Mouse (Mus musculus) cerebellum, postnatal 36 days (tissue): ENCODE data around the gene Smco1.

Source experiments
- DNase-seq, 2 experiments: peaks; one replicate each; pipeline ENCODE4 v3.0.0; 2021 to 2022; ENCODE audit warnings: mixed read lengths in 2 of 2

The Smco1 gene

GRCm38 (mm10) chr16:32312386-32312785 lies 41.1 kb downstream of the Smco1 start:
- no peak for DNase-seq

DNA sequence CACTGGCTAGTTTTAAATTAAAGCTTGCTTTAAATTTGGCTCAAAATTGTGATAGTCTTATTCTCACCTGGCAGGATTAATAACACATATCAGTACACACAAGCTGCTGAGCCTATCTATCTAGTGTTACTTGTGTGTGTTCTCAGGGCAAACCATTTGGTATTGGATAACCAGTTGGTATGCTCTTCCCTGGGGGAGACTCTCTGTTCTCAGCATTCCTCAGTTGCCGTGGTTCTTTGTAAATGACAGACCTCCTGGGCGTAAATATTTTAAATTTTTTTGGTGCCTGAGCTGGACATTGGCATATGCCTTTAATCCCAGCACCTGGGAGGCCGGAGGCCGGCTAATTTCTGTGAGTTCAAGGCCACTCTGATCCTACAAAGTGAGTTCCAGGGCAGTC lies 41.6 kb downstream of the Smco1 start:
- no peak for DNase-seq

DNA sequence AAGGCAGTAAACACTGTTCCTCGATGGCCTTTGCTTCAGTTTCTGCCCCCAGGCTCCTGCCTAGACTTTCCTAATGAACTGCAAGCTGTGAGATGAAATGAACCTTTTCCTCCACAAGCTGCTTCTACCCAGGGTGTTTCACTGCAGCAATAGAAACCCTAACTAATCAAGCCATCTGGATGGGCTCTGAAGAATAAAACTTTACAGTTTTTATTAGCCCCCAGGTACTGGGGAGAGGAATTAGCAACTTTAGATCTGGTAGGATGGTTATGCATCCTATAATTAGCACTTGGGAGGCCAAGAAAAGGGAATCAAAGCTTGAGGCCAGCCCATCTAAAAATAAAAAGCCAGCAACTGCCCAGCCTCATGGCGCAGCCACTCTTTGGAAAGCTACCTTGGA lies 45.3 kb downstream of the Smco1 start:
- no peak for DNase-seq

GRCm38 (mm10) chr16:32323953-32324352 lies 52.7 kb downstream of the Smco1 start:
- no peak for DNase-seq
